Mouse (Mus musculus) monocyte, adult 5-6 weeks (primary cell): ENCODE measurements around the gene Mgll. TPM values are rescaled to one million over a fixed set of nuclear protein-coding genes. Genes with fewer than 3 reads are reported as not detected.

Experiments used
- ATAC-seq: fragments of 153-309, 156-312 bp; replicated peaks from 2 replicates; pipeline ENCODE4 v1.8.0; 2017; ENCODE audit warnings: mild to moderate bottlenecking; ENCODE audit not compliant: low TSS enrichment, insufficient number of reproducible peaks, severe bottlenecking, poor library complexity, low FRiP score
- total RNA-seq: library from RNA; stranded (forward); fragments of 200-1000, 200-491, 200-594 nt; gene quantifications from 3 replicates; pipeline ENCODE4 v1.2.3, GENCODE M21; 2017

Mgll gene
- total RNA-seq, 1 experiment from 2014 or later: 3.9 TPM

DNA sequence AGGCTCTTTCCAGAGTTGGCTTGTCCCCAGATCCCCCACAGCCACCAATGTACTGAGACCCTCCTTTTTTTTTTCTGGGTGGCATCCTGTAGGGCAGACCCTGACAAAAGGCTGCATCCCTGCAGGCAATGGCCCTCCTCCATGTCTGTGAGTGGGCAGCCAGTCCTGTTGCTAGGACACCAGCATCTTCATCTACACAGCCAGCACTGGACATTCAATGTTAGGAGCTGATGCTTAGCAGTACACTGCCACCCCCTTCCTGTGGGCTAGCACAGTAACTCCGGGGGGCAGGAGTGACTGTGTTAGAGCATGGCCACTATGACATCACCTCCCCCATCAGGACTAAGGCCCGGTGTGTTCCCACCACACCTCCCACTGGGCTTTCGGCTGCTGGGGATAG lies 90.8 kb downstream of the Mgll start:
- no peak for ATAC-seq

DNA sequence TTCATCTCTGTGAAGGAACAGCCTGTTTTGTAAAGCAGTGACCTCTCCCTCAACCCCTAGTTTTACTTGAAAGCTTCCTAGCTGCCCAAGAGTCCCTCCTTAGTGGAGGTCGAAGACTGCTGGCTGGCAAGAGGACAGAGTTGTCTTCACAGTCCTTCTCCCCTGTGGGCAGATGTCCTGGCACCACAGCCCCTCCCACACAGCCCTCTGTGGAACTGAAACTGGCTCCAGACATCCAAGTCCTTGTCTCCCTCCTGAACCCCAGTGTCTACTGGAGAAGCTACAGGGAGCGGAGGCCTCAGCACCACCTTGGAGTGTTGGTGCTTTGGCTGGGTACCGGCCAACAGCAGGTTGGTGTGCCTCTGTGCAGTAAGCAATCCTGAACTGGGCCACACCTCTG lies 91.3 kb downstream of the Mgll start:
- ATAC-seq: no peak

DNA sequence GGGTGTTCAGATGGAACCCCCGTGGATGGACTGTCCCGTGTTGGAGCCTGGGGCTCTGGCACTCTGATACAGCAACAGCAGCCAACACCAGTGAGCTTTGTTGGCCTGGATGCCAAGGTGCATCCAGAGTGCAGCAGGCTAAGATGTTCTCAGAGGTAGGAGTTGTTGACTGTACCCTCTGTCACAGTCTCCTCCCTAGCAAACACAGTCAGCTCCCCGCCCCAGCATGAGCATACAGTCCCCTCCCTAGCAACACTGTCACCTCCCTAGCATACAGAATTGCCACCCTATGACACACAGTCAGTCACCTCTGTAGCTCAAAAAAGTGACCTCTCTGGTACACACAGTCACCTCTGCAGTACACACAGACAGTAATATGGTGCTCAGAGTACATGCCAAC lies 92.7 kb downstream of the Mgll start:
- no peak for ATAC-seq

DNA sequence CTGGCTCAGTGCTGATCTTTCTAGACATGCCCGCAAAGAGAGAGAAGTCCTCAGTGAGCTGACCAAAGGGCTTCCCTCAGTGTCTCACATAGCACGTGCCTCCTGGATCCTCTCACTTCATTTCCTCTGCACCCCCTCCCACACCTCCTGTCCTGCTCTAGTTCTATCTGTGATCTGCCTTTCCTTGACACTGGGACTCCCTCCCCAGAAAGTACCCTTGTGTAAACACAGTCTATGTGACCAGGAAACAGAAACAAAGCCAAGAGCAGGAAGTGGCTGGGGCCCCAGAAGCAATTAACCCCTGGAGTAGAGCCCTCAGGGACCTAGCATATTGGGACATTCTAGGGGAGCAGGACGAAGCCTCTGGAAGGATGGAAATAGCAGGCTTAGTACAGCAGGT lies 96.6 kb downstream of the Mgll start:
- no peak for ATAC-seq

DNA sequence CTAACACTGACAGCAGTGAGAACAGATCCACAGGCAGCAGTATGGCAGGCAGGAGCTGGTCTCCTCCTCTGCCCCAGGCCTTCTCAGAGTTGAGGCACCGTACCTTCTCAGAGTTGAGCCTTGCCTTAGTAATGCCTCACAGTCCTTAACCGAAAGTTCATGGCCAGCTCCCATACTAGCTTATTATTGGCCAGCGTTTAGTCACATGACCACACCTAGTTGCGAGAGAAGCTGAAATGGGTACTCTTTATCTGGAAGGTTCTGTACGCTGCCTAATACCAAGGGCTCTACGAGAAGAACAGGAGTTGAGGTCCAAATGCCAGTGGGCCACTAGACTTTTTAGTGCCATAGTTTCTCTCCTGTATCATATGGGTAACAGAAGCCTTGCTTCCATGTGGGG lies 97.1 kb downstream of the Mgll start:
- ATAC-seq: no peak

DNA sequence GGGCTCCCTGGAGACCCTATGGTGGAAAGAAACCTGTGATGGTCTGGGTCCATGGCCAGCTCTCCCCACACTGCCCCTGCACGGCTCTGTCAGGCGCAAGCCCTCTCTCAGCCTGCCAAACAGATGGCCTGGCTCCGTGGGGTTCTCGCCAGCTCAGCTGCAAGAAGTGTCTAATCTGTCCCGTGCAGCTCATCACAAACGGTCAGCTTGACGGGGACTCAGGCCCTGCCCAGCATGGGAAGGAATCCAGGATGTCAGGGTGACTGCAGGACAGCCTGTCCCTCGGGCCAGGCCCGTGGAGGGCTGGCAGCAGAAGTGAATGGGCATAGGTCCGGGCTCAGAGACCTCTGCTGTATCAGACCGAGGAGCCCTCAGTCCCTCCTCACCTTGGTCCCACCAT lies 97.7 kb downstream of the Mgll start:
- no peak for ATAC-seq

DNA sequence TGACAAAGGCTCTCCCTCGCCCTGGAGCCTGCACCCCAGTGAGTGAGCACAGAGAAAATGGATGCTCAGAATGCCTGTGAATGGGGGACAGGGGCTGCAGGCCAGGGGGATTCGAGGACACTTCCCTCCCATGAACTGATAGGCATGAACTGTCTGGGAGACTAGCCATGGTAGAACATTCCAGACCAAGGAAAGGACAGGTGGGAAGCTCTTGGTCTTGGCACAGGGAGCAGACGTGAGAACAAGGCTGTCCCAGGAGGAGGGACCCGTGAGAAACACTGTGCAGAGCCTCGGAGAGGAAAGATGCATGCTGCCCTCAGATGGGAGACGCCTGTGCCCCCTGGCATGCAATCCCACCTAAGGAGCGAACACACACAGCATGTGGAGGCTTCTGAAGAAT lies 100.0 kb downstream of the Mgll start:
- no peak for ATAC-seq

DNA sequence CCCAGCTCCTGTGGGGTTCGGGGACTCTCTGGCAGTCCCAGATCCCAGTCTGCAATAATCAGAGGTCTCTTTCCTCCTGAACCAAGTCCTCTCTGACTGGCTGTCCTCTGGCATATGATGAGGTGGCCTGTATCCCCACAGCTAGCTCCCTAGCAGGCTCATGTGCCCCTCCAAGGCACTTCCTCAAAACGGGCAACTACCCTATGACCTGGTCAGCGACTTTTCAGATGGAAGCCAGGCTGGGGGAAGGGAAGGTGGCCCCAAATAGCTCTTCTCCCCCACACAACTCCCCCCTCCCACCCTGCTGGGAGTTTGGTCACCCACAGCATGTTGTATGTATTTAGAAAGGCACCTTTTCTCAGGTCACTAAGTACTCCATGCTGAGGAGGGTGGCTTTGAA lies 101.9 kb downstream of the Mgll start:
- no peak for ATAC-seq

DNA sequence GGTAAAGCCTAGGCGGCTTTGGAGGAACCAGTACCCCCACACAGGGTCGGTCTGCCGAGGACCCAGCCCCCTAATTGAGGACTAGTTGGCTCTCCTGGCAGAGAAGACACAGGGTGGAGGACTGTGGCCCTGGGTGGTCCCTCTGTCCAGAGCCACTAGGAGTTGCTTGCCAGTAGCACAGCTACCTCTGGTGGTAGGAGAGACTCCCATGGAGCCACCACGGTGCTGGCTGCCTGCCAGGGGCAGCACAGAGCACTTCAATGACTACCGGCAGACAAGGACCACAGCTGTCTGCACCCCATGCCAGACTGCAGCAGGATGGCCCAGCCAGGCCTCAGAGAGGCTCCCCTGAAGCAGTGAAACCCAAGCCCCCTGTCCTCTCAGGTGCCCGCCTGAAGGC lies 102.3 kb downstream of the Mgll start:
- ATAC-seq: no peak

DNA sequence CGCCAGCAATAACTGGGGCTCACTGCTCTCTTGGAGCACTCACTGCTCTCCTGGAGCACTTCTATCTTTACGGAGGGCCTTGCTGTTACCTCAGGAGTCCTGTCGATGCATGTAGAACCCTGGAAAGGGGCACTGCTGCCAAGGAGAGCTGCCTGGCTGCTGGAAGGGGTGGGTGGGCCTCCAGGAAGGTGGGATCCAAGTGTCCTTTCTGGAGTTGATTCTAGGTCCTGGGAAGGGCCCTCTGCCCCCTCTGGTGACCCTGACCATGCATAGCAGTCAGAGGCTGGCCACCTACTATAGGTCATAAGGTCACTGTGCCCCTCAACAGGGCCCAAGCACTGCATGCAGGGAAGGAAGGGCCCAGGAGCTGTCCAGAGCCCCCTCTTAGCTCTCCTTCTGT lies 102.8 kb downstream of the Mgll start:
- ATAC-seq: no peak

DNA sequence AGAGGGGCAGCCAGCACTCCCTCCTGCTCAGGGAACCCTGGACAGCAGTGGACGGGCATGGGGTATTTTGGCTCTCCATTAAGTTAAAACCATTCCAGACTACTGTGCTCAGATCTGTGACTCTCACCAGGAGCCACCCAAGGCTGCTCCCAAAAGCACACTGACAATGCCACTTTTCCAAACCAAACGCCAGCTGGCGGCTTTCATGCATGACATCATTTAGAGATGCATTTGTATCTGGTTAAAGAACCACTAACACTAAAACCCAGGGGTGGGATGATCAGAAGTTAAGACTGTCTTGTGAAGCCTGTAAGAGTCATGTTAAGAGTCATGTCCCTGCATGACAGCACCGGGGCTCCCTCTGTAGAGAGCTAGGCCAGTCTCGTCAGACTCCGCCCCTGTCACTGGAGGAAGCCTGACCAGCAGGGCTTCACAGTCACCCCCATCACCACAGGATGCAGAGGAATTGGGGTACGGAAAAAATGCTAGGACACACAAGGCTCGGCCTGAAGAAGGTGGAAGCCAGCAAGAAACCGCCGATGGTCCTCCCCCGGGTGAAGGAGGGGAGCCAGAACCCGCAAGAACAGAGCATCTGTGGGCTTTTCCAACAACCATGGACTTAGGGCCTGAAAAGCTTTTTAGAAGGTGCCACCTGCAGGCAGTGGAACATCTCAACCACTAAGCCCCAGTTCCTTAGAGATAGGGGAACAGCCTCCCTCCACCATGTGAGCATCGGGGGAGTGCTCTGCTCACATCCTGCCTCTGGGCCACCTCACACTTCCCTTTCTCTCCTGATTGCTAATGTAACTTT lies 103.4 kb downstream of the Mgll start:
- ATAC-seq: peak; percentile 42

DNA sequence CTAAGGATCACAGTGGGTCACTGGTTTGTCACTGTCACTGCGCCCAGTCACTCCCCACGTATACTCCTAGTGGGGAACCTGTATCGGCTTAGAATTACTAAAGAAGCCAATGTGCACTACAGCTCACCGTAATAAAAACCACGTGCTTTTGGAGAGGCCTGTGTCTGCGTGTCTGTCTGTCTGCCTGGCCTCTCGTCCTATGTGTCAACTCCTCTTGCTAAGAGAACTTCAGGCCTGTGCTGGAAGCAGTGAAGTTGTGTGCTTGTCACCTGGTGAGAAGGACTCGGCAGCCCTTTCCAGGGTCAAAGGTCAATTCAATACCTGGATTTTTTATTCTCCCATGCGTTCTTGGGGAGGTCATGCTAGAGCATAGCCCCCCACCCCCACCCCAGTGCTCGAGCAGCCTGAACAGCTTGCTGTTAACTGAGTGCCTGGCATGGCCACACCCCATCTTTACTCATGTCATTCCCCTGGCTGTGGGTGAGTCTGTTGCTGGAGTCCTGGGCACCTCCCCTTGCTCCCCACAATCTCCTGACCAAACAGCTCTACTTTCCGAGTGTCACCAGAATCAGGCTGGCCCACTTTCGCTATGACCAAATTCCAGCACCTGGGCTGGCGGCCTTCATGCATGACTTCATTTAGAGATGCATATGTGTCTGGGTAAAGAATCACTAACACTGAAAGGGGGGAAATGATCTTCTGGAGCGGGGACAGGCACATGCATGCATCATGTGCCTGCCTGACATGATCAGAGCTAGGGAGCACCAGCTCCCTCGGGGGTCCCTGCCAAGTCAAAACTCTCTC lies 104.2 kb downstream of the Mgll start:
- ATAC-seq: no peak

DNA sequence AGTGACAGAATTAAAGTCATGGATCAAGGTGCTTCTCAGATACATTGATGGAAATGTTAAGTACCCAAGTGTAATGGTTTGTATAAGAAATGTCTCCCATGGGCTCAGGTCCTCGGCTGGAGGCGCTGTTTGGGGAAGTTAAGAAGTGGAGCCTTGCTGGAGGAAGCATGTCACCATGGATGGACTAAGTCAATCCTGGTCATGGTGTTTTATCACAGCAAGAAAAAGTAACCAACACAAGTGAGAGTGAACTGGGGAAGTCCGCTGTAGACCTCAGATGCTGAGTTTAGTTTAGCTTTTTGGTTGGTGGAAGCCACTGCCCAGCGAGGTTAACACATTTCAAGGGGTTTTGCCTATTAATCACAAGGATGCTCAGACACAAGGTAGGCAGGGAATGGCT lies 105.4 kb downstream of the Mgll start:
- ATAC-seq: no peak

DNA sequence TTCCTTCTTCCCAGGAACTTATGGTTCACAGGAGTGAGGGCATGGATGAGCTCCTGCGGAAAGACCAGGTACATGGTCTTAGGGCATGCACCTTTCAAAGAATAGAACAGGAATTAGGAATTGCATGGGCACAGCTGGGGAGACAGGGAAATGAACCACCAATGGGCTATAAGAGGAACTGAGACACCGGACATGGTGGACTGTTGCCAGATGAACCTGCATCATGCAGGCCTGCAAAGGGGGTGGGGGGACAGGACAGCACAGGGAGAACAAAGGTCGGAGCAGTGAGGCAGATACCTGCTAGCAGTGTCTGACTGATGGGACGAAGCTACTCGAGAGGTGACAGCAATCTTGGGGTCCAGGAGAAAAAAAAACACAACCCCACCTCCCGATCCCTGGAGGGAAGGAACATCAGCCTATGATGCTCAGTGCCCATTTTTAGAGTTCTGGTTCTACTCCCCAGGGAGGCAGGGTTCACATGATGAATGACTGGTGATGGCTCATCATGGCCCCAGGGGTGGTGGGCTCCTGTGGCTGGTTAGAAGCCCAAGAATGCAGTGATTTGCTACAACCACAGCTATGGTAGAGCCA lies 106.0 kb downstream of the Mgll start:
- no peak for ATAC-seq

DNA sequence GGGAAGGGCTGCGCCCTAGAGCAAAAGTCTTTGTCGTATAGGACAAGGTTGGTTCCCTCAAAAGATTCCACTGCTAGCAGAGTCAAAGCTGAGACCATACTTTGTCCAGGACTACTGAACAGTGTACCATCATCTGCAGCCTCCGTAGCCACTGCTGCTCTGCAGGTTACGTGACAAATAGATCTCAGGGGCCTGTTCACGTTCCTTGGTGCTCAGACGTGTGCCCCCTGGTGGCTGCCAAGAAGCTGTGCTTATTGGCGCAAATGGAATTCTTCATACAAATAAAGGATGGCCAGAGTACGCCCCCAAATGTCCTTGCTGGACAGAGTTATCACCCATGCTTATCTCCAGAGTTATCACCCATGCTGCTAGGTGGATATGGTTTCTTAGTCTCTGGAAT lies 107.2 kb downstream of the Mgll start:
- no peak; the same call in 1 of the 2 replicates for ATAC-seq

DNA sequence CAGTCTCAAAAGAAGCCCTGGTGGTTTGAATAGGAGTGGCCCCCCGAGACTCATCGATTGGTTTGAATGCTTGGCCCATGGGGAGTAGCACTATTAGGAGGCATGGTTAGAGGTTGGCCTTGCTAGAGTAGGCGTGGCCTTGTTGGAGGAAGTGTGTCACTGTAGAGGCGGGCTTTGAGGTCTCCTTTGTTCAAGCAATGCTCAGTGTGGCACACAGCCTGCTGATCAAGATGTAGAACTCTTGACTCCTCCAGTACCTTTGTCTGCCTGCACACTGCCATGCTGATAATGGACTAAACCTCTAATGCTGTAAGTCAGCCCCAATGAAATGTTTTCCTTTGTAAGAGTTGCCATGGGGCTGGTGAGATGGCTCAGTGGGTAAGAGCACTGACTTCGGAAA lies 108.5 kb downstream of the Mgll start:
- ATAC-seq: no peak

DNA sequence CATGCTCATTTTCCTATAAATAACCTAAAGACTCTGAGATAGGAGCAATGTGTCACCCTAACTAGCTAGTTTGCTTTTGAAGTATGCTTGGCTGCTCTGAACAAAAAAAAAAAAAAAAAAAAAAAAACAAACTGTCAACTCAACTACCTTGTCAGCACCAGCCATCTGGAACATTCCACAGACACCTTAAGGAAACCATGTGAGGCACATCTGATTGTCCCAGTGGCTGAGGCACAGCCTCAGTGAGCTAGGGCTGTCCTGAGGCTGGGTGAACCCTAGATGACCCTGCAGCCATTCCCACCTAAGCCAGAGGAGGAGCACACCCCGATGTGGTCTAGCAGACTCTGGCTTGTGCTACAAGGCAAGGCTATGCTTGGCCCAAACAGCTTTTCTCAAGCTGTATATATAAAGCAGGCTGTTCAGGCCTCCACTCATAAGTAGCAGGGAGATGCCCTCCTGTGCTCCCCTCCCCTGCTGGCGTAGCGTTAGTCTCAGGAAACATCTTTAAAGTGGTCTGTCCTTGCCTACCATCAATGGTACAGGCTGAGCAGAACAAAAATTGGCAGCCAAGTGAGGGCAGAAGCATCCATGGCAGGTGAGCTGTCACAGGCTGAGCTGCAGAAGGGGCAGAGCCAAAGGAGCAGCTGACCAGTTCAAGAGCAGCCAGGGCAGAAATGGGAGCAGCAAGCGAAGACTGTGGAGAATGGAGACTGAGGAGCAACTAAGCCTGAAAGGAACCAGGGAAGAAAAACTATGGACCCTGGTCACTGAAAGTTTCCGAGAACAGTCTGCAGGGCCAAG lies 109.3 kb downstream of the Mgll start:
- ATAC-seq: no peak

DNA sequence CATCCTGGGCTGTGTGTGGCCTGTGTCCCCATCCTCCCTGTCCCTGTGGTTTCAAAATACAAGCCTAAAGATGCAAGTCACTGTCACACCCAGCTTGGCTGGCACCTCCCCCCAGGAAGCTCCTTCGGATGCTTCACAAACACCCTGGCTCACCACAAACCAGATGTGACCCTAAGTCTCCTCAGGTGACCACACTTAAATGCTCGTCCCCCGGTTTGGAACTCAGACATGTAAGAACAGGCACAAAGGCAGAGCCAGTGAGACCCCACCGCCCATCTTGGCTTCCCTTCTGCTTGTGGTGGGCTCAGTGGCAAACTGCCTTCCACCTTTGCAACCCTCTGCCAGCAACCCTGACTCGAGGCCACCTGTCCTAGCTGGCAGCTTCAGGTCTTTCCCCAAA lies 110.8 kb downstream of the Mgll start:
- ATAC-seq: no peak

DNA sequence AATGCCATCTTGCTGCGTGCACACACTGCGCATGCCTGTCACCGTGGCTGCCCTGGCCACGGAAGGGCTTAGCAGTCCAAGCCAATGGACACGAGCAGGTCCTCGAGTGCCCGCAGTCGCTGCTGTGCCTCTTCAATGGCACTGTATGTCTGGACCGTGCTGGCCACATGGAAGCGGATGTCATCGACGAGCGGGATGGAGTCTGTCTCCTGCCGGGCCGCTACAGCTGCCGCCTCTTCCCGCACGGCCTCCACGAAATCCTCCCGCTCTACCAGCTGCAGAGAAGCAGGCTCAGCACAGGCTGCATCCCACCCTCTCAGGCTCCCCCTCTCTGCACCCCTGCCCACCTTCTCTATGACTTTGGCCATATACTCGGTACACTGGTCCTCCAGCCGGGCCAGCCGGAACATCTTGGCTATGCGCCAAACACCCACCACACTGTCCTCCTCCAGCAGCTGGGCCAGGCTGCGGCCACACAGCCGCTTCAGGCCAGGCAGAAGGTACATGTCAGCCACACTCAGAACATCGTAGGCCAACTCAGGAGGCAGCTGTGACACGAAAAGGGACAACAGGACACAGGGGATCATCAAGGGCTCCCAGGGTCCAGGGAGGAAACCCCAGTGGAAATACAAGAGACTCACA lies 112.1 kb downstream of the Mgll start:
- ATAC-seq: no peak
